Mouse (Mus musculus): ENCODE results near the gene Dgke.

GRCm38 (mm10) chr11:89084601-89085000 is 18.0 kb upstream of the Dgke start:
- TF ChIP-seq TAL1 (conservative IDR thresholded peaks at IDR 0.05; ENCODE audit: low read depth, low read length) (no peak), POLR2AphosphoS5 (IDR thresholded peaks at IDR 0.05; ENCODE audit: insufficient replicate concordance, low read depth, low read length) (no peak), CTCF (IDR thresholded peaks at IDR 0.05; ENCODE audit: low read depth, low read length) (peak; percentile 38; the same call in 1 of the 2 replicates), GATA1 (IDR thresholded peaks at IDR 0.05; ENCODE audit: borderline replicate concordance, low read length) (no peak), GATA2 (IDR thresholded peaks at IDR 0.05; ENCODE audit: borderline replicate concordance, low read depth, low read length) (no peak)

Measured in G1E (cell line).